Mouse (Mus musculus) liver, embryonic 15.5 days (tissue): Measurements from ENCODE around the gene Rassf8. TPM values are rescaled to one million over a fixed set of nuclear protein-coding genes. Genes with fewer than 3 reads are reported as not detected.
A peak's percentile ranks its signal among the peaks of the same experiment; 100 is the strongest.

ENCODE experiments used
- ATAC-seq: fragments of 200-750 bp; cut with Nextera tagmentation; 2 replicates; pipeline ENCODE4 v1.8.0; 2017; ENCODE audit warnings: moderate number of reproducible peaks, mild to moderate bottlenecking, moderate library complexity; ENCODE audit not compliant: insufficient read depth
- H3K27ac ChIP-seq: fragments of 300-500 bp; sonication (generic); replicated peaks from 2 replicates; pipeline ENCODE4 v1.5.1; 2015; ENCODE audit warnings: mild to moderate bottlenecking, inconsistent platforms
- H3K27me3 ChIP-seq: fragments of 300-500 bp; sonication (generic); 2 replicates; pipeline ENCODE4 v1.6.1; 2015; ENCODE audit warnings: mild to moderate bottlenecking, inconsistent platforms
- H3K36me3 ChIP-seq: fragments of 300-500 bp; sonication (generic); replicated peaks from 2 replicates; pipeline ENCODE4 v1.6.1; 2015; ENCODE audit warnings: moderate library complexity, mild to moderate bottlenecking, inconsistent platforms
- H3K4me1 ChIP-seq: fragments of 300-500 bp; sonication (generic); replicated peaks from 2 replicates; pipeline ENCODE4 v1.6.1; 2015; ENCODE audit warnings: inconsistent platforms
- H3K4me2 ChIP-seq: fragments of 300-500 bp; sonication (generic); 2 replicates; pipeline ENCODE4 v1.6.1; 2015; ENCODE audit warnings: moderate library complexity, mild to moderate bottlenecking, inconsistent platforms
- H3K4me3 ChIP-seq: fragments of 300-500 bp; sonication (generic); replicated peaks from 2 replicates; pipeline ENCODE4 v1.5.1; 2015; ENCODE audit warnings: mild to moderate bottlenecking, inconsistent platforms
- H3K9ac ChIP-seq: fragments of 300-500 bp; sonication (generic); 2 replicates; pipeline ENCODE4 v1.6.1; 2015; ENCODE audit warnings: moderate library complexity, mild to moderate bottlenecking, inconsistent platforms
- H3K9me3 ChIP-seq: fragments of 300-500 bp; sonication (generic); replicated peaks from 2 replicates; pipeline ENCODE4 v1.6.1; 2016; ENCODE audit warnings: inconsistent platforms
- WGBS: fragments of 180-500 bp; shearing (Covaris S2); methylation state at CpG from one replicate; pipeline ENCODE4 v1.1.7; 2015; ENCODE audit warnings: mixed read lengths; ENCODE audit not compliant: insufficient replicate concordance; 5-methylcytosine and 5-hydroxymethylcytosine counted together
- polyA plus RNA-seq: library from polyadenylated mRNA; unstranded; fragments of >200 nt; fragmentation: Nextera tagmentation; extraction: Ambion mirVana; gene quantifications from 2 replicates; pipeline ENCODE4 v1.2.1, GENCODE M21; 2015

The Rassf8 gene
- polyA plus RNA-seq, 1 experiment from 2014 or later: 1.6 TPM

GRCm38 (mm10) chr6:145725849-145726248 lies 20.7 kb upstream of the Rassf8 start:
- H3K27ac ChIP-seq: no peak overlapping the region
- H3K4me1 ChIP-seq: no peaks in the 10 kb centered on the region
- no peak overlapping the region for H3K4me2 ChIP-seq
- no peak overlapping the region for H3K4me3 ChIP-seq
- no peaks in the 10 kb centered on the region for H3K9me3 ChIP-seq
- H3K36me3 ChIP-seq: no peaks in the 10 kb centered on the region
- no peak overlapping the region for H3K9ac ChIP-seq
- no peaks in the 10 kb centered on the region for H3K27me3 ChIP-seq
- no peak for ATAC-seq
- 62% methylated on average over 10 of the region's 10 CpGs for whole genome bisulfite sequencing

DNA sequence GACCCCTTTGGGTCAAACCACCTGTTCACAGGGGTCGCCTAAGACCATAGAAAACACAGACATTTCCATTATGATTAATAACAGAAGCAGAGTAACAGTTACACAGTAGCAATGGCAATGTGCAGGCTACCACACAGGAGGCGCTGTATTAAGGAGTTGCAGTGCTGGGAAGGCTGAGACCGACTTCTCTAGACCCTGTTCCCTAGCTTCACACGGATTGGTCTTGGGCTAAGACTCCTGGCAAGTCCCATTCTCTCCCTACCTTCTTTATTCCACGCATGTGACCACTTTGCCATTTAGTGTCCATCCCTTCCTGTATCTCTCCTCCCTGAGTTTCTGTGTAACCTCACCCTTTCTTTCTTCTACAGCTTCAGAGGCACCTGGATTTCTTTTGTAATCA lies 19.6 kb upstream of the Rassf8 start:
- H3K27me3 ChIP-seq: no peaks in the 10 kb centered on the region
- no peak overlapping the region for H3K4me3 ChIP-seq
- H3K4me2 ChIP-seq: no peak overlapping the region
- no peaks in the 10 kb centered on the region for H3K36me3 ChIP-seq
- no peaks in the 10 kb centered on the region for H3K4me1 ChIP-seq
- 35% methylated on average over 5 of the region's 5 CpGs for WGBS
- no peak overlapping the region for H3K9ac ChIP-seq
- ATAC-seq: no peak
- no peak overlapping the region for H3K27ac ChIP-seq
- H3K9me3 ChIP-seq: no peaks in the 10 kb centered on the region

GRCm38 (mm10) chr6:145732868-145733267 lies 13.7 kb upstream of the Rassf8 start:
- no peak overlapping the region for H3K27ac ChIP-seq
- WGBS: 51% methylated on average over 5 of the region's 5 CpGs
- H3K36me3 ChIP-seq: no peaks in the 10 kb centered on the region
- no peaks in the 10 kb centered on the region for H3K27me3 ChIP-seq
- no peak overlapping the region for H3K9ac ChIP-seq
- no peaks in the 10 kb centered on the region for H3K4me1 ChIP-seq
- no peak overlapping the region for H3K4me2 ChIP-seq
- no peak overlapping the region for H3K4me3 ChIP-seq
- no peak for ATAC-seq
- H3K9me3 ChIP-seq: no peaks in the 10 kb centered on the region

- H3K9ac ChIP-seq: no peak overlapping the region
- 48% methylated on average over 4 of the region's 4 CpGs for WGBS
- H3K27ac ChIP-seq: no peak overlapping the region
- H3K9me3 ChIP-seq: no peaks in the 10 kb centered on the region
- H3K4me2 ChIP-seq: no peak overlapping the region
- no peaks in the 10 kb centered on the region for H3K36me3 ChIP-seq
- no peaks in the 10 kb centered on the region for H3K4me1 ChIP-seq
- no peaks in the 10 kb centered on the region for H3K27me3 ChIP-seq
- ATAC-seq: no peak
- H3K4me3 ChIP-seq: no peak overlapping the region
Observed at GRCm38 (mm10) chr6:145733276-145733675, 13.3 kb upstream of the Rassf8 start.

- 58% methylated on average over 5 of the region's 5 CpGs for WGBS
- Histone ChIP-seq H3K27ac (no peak overlapping the region), H3K36me3 (no peaks in the 10 kb centered on the region), H3K27me3 (no peaks in the 10 kb centered on the region), H3K4me3 (no peak overlapping the region), H3K9ac (no peak overlapping the region), H3K4me2 (no peak overlapping the region), H3K9me3 (no peaks in the 10 kb centered on the region), H3K4me1 (no peaks in the 10 kb centered on the region)
- ATAC-seq: no peak
Observed at GRCm38 (mm10) chr6:145733911-145734310, 12.6 kb upstream of the Rassf8 start.

DNA sequence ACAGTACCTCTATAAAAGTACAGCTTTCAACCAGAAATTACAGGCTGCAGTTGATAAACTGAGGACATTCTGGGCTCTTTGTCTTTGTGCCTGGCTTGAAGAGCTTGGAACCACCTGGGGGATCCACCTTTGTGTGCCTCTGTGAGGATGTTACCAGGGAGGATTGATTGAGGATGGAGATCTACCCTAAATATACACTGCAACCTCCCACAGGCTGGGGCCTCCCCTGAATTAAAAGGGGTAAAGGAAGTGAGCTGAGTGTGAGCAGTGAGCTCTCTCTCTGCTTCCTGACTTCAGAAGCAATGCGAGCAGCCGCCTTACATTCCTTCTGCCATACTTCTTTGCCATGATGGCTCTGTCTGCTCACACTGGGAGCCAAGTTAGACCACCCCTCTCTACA lies 10.4 kb upstream of the Rassf8 start:
- no peaks in the 10 kb centered on the region for H3K9me3 ChIP-seq
- no peak for ATAC-seq
- H3K27me3 ChIP-seq: no peaks in the 10 kb centered on the region
- no peaks in the 10 kb centered on the region for H3K36me3 ChIP-seq
- WGBS: 57% methylated on average over 2 of the region's 2 CpGs
- no peak overlapping the region for H3K4me3 ChIP-seq
- H3K4me1 ChIP-seq: no peaks in the 10 kb centered on the region
- H3K4me2 ChIP-seq: no peak overlapping the region
- H3K9ac ChIP-seq: no peak overlapping the region
- H3K27ac ChIP-seq: no peak overlapping the region

GRCm38 (mm10) chr6:145739231-145739630 lies 7.3 kb upstream of the Rassf8 start:
- Histone ChIP-seq H3K27me3 (peaks cover 6% of the 10 kb centered on the region), H3K27ac (no peak overlapping the region), H3K4me1 (no peaks in the 10 kb centered on the region), H3K9ac (no peak overlapping the region), H3K4me2 (no peak overlapping the region), H3K36me3 (no peaks in the 10 kb centered on the region), H3K4me3 (no peak overlapping the region), H3K9me3 (no peaks in the 10 kb centered on the region)
- ATAC-seq: no peak
- WGBS: 62% methylated on average over 6 of the region's 6 CpGs

DNA sequence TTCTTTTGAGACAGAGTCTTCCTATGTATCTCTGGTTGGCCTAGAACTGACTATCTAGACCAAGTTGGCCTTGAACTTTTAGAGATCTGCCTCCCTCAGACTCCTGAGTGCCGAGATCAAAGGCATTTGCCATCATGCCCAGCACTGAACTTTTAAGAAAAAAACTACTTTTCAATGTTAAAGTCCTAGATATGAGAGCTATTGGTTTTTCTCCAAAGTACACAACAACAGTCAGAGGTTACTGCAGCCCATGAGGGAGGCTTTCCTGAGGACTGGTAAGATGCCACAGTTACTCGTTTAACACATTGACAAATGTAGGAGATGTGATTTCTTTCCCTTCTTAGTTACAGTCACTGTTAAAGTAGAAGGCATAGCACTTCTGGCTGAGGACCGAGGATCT lies 6.5 kb upstream of the Rassf8 start:
- Histone ChIP-seq H3K4me3 (no peak overlapping the region), H3K36me3 (no peaks in the 10 kb centered on the region), H3K9me3 (no peaks in the 10 kb centered on the region), H3K27me3 (peaks cover 14% of the 10 kb centered on the region), H3K27ac (no peak overlapping the region), H3K9ac (no peak overlapping the region), H3K4me1 (no peaks in the 10 kb centered on the region), H3K4me2 (no peak overlapping the region)
- no peak for ATAC-seq
- WGBS: 50% methylated on average over 3 of the region's 3 CpGs

GRCm38 (mm10) chr6:145745291-145745690 lies 1.3 kb upstream of the Rassf8 start:
- ATAC-seq: no peak
- H3K27ac ChIP-seq: no peak overlapping the region
- no peak overlapping the region for H3K4me3 ChIP-seq
- H3K27me3 ChIP-seq: peaks cover 60% of the 10 kb centered on the region
- no peaks in the 10 kb centered on the region for H3K36me3 ChIP-seq
- no peaks in the 10 kb centered on the region for H3K9me3 ChIP-seq
- peaks cover 9% of the 10 kb centered on the region for H3K4me1 ChIP-seq
- H3K4me2 ChIP-seq: no peak overlapping the region
- H3K9ac ChIP-seq: no peak overlapping the region
- 40% methylated on average over 3 of the region's 3 CpGs for WGBS

GRCm38 (mm10) chr6:145746921-145747670 lies 548 bp downstream of the Rassf8 start:
- Histone ChIP-seq H3K4me1 (peaks cover 9% of the 10 kb centered on the region), H3K36me3 (no peaks in the 10 kb centered on the region), H3K27me3 (peaks cover 60% of the 10 kb centered on the region), H3K9ac (peak overlapping the region; percentile 56), H3K4me3 (peak overlapping the region; percentile 63), H3K4me2 (peak overlapping the region; percentile 68), H3K27ac (peak overlapping the region; percentile 67), H3K9me3 (no peaks in the 10 kb centered on the region)
- no peak for ATAC-seq
- WGBS: under 1% methylated on average over 55 of the region's 55 CpGs

DNA sequence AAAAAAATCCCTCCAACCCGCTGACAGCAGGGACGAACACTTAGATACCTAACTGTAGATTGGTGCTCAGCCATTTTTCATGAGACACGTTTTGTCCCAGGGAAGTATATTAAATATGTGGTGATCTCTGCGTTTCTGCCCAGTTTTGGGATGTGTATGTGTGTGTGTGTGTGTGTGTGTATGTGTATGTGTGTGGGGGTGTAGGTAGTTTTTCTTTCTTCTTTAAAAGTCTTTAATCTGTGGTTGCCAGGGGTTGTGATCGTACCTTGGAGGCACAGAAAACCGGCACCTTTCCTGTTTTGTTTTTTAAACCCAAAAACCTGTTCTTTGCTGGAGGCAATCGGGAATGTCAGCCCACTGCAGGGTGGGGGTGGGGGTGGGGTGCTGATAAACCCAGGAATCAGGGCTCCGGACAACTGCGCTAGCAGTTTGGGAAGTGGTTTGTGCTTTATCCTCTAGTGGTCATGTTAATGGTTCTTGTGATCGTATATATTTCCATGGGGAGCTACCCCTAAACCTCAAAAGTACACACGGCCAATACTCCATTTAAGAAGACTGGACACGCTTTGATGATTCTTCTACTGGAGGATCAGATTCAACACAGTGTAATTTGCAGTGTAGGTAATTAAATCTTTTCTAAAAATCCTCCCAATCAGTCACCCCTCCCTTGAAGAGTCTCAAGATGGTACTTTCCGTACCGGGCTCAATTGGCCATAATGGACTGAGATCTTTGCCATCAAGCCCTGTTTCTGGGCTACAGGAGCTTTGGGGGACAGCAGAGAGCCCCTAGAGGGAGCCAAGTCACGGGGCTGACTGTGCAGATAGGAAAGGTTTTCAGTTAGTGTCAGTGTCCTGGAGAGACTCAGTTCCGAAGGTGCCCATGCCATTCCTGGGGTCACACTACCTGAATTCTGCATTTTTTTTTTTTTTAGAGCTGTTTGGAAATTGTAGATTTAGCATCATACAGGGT lies 1.4 kb downstream of the Rassf8 start:
- no peak overlapping the region for H3K9ac ChIP-seq
- no peaks in the 10 kb centered on the region for H3K36me3 ChIP-seq
- H3K27me3 ChIP-seq: peaks cover 60% of the 10 kb centered on the region
- H3K9me3 ChIP-seq: no peaks in the 10 kb centered on the region
- peak overlapping the region; percentile 68 for H3K4me2 ChIP-seq
- ATAC-seq: no peak
- H3K4me3 ChIP-seq: peak overlapping the region; percentile 63
- WGBS: 14% methylated on average over 16 of the region's 16 CpGs
- H3K27ac ChIP-seq: no peak overlapping the region
- peaks cover 11% of the 10 kb centered on the region for H3K4me1 ChIP-seq
